Mouse (Mus musculus): Measurements from ENCODE around the gene Bend4. TPM values are rescaled to one million over a fixed set of nuclear protein-coding genes. Genes with fewer than 3 reads are reported as not detected.

Gene Bend4
- polyA plus RNA-seq, 1 experiment from 2014 or later: 12.6 TPM

GRCm38 (mm10) chr5:67362931-67363330 lies 65.2 kb downstream of the Bend4 start:
- no peaks in the 10 kb centered on the region for H3K36me3 ChIP-seq
- H3K9ac ChIP-seq: no peak overlapping the region
- H3K4me2 ChIP-seq: no peak overlapping the region
- no peak overlapping the region for H3K27ac ChIP-seq
- H3K4me1 ChIP-seq (replicated peaks): no peaks in the 10 kb centered on the region
- no peak for ATAC-seq (ENCODE audit: low FRiP score)
- 81% methylated on average over 2 of the region's 2 CpGs for WGBS
- no peak overlapping the region for H3K4me3 ChIP-seq
- H3K9me3 ChIP-seq: no peaks in the 10 kb centered on the region
- no peaks in the 10 kb centered on the region for H3K27me3 ChIP-seq

DNA sequence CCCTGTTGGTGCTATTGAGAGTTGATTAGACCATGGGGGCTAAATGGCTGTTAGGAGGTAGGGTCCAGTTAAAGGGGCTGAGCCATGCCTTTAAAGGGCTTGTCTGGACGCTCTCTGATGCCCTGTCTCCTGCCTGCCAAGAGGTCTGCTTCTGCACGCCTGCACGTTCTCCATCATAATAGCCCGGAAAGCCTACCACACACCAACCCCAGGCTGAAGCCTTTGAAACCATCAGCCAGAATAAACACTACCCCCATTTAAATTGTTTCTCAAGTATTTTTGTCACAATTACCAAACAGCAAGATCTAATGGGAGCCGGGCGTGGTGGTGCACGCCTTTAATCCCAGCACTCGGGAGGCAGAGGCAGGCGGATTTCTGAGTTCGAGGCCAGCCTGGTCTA lies 65.8 kb downstream of the Bend4 start:
- 95% methylated on average over 10 of the region's 10 CpGs for WGBS
- ATAC-seq (ENCODE audit: low FRiP score): no peak
- H3K27me3 ChIP-seq: no peaks in the 10 kb centered on the region
- no peak overlapping the region for H3K4me3 ChIP-seq
- no peak overlapping the region for H3K4me2 ChIP-seq
- H3K9ac ChIP-seq: no peak overlapping the region
- peaks cover 3% of the 10 kb centered on the region for H3K36me3 ChIP-seq
- no peaks in the 10 kb centered on the region for H3K4me1 ChIP-seq (replicated peaks)
- H3K27ac ChIP-seq: no peak overlapping the region
- H3K9me3 ChIP-seq: no peaks in the 10 kb centered on the region

DNA sequence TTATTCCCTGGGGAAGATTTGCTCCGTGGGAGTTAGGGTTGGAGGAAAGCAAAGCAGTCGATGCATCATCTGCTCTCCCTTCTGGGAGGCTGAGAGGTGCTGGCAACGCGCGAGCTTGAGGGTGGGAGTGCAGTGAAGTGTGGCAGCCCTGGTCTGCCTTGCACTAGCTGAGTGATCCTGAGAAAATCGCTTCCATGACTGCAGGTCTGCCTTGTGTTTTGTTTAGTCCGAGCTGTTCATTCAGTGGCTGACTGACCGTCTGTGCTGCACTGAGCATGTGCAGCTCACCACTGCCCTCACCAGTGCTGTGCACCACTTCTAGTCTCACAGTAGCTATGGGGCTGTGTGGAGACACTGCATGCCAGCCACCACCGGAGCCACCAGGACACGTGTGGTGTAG lies 79.2 kb downstream of the Bend4 start:
- Histone ChIP-seq H3K9me3 (no peaks in the 10 kb centered on the region), H3K4me1 (replicated peaks) (no peaks in the 10 kb centered on the region), H3K4me3 (no peak overlapping the region), H3K27ac (no peak overlapping the region), H3K9ac (no peak overlapping the region), H3K4me2 (no peak overlapping the region), H3K27me3 (no peaks in the 10 kb centered on the region), H3K36me3 (peaks cover 79% of the 10 kb centered on the region)
- ATAC-seq (ENCODE audit: low FRiP score): no peak
- 64% methylated on average over 10 of the region's 10 CpGs for WGBS

- 90% methylated on average over 2 of the region's 2 CpGs for WGBS
These were observed 81.0 kb downstream of the Bend4 start for GRCm38 (mm10) chr5:67347060-67347459.

More at GRCm38 (mm10) chr5:67347060-67347459, 81.0 kb downstream of the Bend4 start:
- no peak overlapping the region for H3K4me3 ChIP-seq
- no peaks in the 10 kb centered on the region for H3K4me1 ChIP-seq (replicated peaks)
- no peaks in the 10 kb centered on the region for H3K27me3 ChIP-seq
- H3K36me3 ChIP-seq: peaks cover 80% of the 10 kb centered on the region
- no peaks in the 10 kb centered on the region for H3K9me3 ChIP-seq
- no peak overlapping the region for H3K4me2 ChIP-seq
- H3K9ac ChIP-seq: no peak overlapping the region
- H3K27ac ChIP-seq: no peak overlapping the region
- ATAC-seq (ENCODE audit: low FRiP score): no peak

Other genes starting within 250 kb of the Bend4 start
- 89.8 and 93.8 TPM in 2 replicates for gene Tmem33, start 167.7 kb downstream of the Bend4 start, polyA plus RNA-seq (2015; fragmentation: Nextera tagmentation; extraction: Ambion mirVana)
- gene Slc30a9, start 121.4 kb downstream of the Bend4 start, polyA plus RNA-seq (2015; fragmentation: Nextera tagmentation; extraction: Ambion mirVana): 150 and 153 TPM in 2 replicates
- 2.1 and 2.7 TPM in 2 replicates for gene Shisa3, start 179.6 kb upstream of the Bend4 start, polyA plus RNA-seq (2015; fragmentation: Nextera tagmentation; extraction: Ambion mirVana)

Data from hindbrain, embryonic 13.5 days (tissue).